Mouse (Mus musculus): ENCODE results near the gene C8b. TPM values are rescaled to one million over a fixed set of nuclear protein-coding genes. Genes with fewer than 3 reads are reported as not detected.

The C8b gene
- total RNA-seq, 1 experiment: 0.80 TPM

Other genes starting within 250 kb of the C8b start
- not detected in 2 replicates for gene Gm17662, start 91.0 kb downstream of the C8b start, total RNA-seq (2012; rRNA removed)
- gene C8a, start 110.1 kb downstream of the C8b start, total RNA-seq (2012; rRNA removed): 0.22 and 0.26 TPM in 2 replicates
- gene Fyb2, start 147.1 kb downstream of the C8b start, total RNA-seq (2012; rRNA removed): 0.05 and 0.09 TPM in 2 replicates